Mouse (Mus musculus) heart, embryonic 13.5 days (tissue): ENCODE measurements around the gene Marveld1. TPM values are rescaled to one million over a fixed set of nuclear protein-coding genes. Genes with fewer than 3 reads are reported as not detected.
A peak's percentile ranks its signal among the peaks of the same experiment; 100 is the strongest.

Experiments
- ATAC-seq: fragments of 200-750 bp; cut with Nextera tagmentation; 2 replicates; pipeline ENCODE4 v1.8.0; 2017; ENCODE audit warnings: moderate TSS enrichment; ENCODE audit not compliant: insufficient number of reproducible peaks, low FRiP score, low TSS enrichment; ENCODE audit errors: extremely low read depth
- H3K27ac ChIP-seq: fragments of 300-500 bp; sonication (generic); replicated peaks from 2 replicates; pipeline ENCODE4 v1.5.1; 2015; ENCODE audit warnings: moderate library complexity, mild to moderate bottlenecking, inconsistent platforms
- H3K27me3 ChIP-seq: fragments of 300-500 bp; sonication (generic); replicated peaks from 2 replicates; pipeline ENCODE4 v1.6.1; 2015; ENCODE audit warnings: mild to moderate bottlenecking, inconsistent platforms
- H3K36me3 ChIP-seq: fragments of 300-500 bp; sonication (generic); 2 replicates; pipeline ENCODE4 v1.6.1; 2015; ENCODE audit warnings: mild to moderate bottlenecking, inconsistent platforms
- H3K4me1 ChIP-seq: fragments of 300-500 bp; sonication (generic); 2 replicates; pipeline ENCODE4 v1.6.1; 2015; ENCODE audit warnings: inconsistent platforms
- H3K4me2 ChIP-seq: fragments of 300-500 bp; sonication (generic); 2 replicates; pipeline ENCODE4 v1.6.1; 2015; ENCODE audit warnings: inconsistent platforms, mild to moderate bottlenecking, moderate library complexity
- H3K4me3 ChIP-seq: fragments of 300-500 bp; sonication (generic); 2 replicates; pipeline ENCODE4 v1.5.1; 2015; ENCODE audit warnings: moderate library complexity, mild to moderate bottlenecking, inconsistent platforms
- H3K9ac ChIP-seq: fragments of 300-500 bp; sonication (generic); 2 replicates; pipeline ENCODE4 v1.6.1; 2015; ENCODE audit warnings: inconsistent platforms, mild to moderate bottlenecking, moderate library complexity
- H3K9me3 ChIP-seq: fragments of 300-500 bp; sonication (generic); 2 replicates; pipeline ENCODE4 v1.6.1; 2016; ENCODE audit warnings: inconsistent platforms
- WGBS: fragments of 180-500 bp; shearing (Covaris S2); methylation state at CpG from one replicate; pipeline ENCODE4 v1.1.7; 2015; ENCODE audit warnings: mixed read lengths; 5-methylcytosine and 5-hydroxymethylcytosine counted together
- polyA plus RNA-seq: library from polyadenylated mRNA; unstranded; fragments of >200 nt; fragmentation: Nextera tagmentation; extraction: Ambion mirVana; gene quantifications from 2 replicates; pipeline ENCODE4 v1.2.1, GENCODE M21; 2015

Marveld1 gene
- polyA plus RNA-seq, 1 experiment from 2014 or later: 7.4 TPM

DNA sequence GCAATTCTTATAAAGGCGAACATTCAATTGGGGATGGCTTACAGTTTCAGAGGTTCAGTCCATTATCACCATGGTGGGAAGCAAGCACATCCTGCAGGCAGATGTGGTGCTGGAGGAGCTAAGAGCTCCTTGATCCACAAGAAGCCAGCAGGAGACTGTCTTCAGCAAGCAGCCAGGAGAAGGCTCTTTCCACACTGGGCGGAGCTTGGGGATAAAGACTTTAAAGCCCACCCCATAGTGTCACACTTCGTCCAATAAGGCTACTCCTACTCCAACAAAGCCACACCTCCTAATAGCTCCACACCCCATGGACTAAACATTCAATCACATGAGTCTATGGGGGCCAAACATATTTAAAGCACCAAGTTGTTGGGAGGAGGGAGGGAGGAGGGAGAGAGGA, 5.2 kb upstream of the Marveld1 start:
- 67% methylated on average over 3 of the region's 3 CpGs for WGBS
- H3K9me3 ChIP-seq: no peaks in the 10 kb centered on the region
- ATAC-seq: no peak
- H3K9ac ChIP-seq: no peak overlapping the region
- no peak overlapping the region for H3K4me2 ChIP-seq
- peaks cover 16% of the 10 kb centered on the region for H3K4me1 ChIP-seq
- H3K27ac ChIP-seq: no peak overlapping the region
- no peak overlapping the region for H3K4me3 ChIP-seq
- no peaks in the 10 kb centered on the region; the same call in 1 of the 2 replicates for H3K27me3 ChIP-seq
- H3K36me3 ChIP-seq: no peaks in the 10 kb centered on the region

DNA sequence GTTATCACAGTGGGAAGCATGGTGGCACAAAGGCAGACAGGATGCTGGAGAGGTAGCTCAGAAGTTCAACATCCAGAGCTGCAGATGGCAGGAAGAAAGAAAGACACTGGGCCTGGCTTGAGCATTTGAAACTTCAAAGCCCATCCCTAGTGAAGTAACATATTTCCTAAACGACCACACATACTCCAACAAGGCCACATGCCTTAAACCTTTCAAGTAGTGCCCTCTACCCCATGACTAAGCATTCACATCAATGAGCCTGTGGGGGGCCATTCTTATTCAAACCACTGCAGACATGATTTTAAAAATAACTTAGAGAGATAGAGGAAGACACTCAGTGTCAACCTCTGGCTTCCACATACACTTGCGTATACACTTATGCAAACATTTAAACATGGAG, 4.4 kb upstream of the Marveld1 start:
- Histone ChIP-seq H3K4me3 (no peak overlapping the region), H3K9ac (no peak overlapping the region), H3K4me2 (no peak overlapping the region), H3K4me1 (peaks cover 17% of the 10 kb centered on the region), H3K36me3 (no peaks in the 10 kb centered on the region), H3K27me3 (no peaks in the 10 kb centered on the region; the same call in 1 of the 2 replicates), H3K9me3 (no peaks in the 10 kb centered on the region), H3K27ac (no peak overlapping the region)
- WGBS: 70% methylated on average over 2 of the region's 2 CpGs
- no peak for ATAC-seq

DNA sequence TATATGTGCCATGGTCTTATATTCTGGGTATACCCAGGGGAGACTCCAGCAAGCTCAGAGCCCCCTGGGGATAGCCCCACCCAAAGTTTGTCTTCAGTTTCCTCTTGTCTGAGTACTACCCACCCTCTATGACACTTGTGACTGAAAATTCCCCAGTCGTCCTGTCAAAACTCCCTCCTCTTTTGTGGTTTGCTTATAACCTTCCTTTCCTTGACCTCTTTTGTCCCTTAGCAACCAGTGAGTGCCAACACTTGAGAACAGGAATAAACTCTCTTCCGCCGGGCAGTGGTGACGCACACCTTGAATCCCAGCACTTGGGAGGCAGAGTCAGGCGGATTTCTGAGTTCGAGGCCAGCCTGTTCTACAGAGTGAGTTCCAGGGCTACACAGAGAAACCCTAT, 3.1 kb upstream of the Marveld1 start:
- Histone ChIP-seq H3K36me3 (no peaks in the 10 kb centered on the region), H3K27ac (0 out of 2 replicates have a peak overlapping the region, but pooled peaks have one; percentile 17), H3K4me3 (no peak overlapping the region), H3K4me2 (peak overlapping the region; percentile 27; the same call in 1 of the 2 replicates), H3K27me3 (no peaks in the 10 kb centered on the region; the same call in 1 of the 2 replicates), H3K9ac (no peak overlapping the region), H3K4me1 (peaks cover 30% of the 10 kb centered on the region), H3K9me3 (no peaks in the 10 kb centered on the region)
- ATAC-seq: no peak
- 33% methylated on average over 6 of the region's 6 CpGs for WGBS

DNA sequence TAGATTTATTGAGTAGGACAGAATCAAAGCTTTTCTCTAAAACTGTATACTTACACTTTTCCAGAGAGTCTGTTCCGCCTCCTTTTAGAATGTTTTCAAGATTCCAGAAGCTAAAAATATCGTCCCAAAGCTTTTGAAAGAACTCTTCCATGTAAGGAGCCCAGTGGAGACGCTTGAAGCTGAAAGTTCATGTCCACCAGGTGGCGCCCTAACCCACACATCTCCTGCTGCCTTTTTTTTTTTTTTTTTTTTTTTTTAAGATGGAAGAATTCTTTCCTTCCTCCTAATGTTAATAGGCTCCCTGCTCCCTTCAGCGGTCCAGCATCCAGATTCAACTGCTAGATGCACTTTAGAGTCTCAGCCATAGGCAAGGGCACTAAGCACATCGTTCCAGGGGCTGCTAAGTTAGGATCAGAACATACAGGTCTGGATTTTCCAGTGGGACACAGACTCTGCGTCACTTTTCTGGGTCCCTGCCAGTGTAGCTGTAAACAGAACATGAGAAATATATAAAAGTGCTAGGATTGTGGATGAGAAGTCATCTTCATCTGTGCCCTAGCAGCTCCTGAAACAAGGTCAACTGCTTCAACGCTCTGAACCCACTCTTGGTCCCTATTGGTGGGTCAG, 2.5 kb upstream of the Marveld1 start:
- H3K27me3 ChIP-seq: no peaks in the 10 kb centered on the region; the same call in 1 of the 2 replicates
- H3K27ac ChIP-seq: peak overlapping the region; percentile 17; the same call in 1 of the 2 replicates
- H3K4me3 ChIP-seq: no peak overlapping the region
- peaks cover 36% of the 10 kb centered on the region for H3K4me1 ChIP-seq
- no peak for ATAC-seq
- H3K9me3 ChIP-seq: no peaks in the 10 kb centered on the region
- WGBS: 29% methylated on average over 8 of the region's 8 CpGs
- peaks cover under 1% of the 10 kb centered on the region; the same call in 1 of the 2 replicates for H3K36me3 ChIP-seq
- peak overlapping the region; percentile 27 for H3K4me2 ChIP-seq
- no peak overlapping the region; the same call in 1 of the 2 replicates for H3K9ac ChIP-seq

DNA sequence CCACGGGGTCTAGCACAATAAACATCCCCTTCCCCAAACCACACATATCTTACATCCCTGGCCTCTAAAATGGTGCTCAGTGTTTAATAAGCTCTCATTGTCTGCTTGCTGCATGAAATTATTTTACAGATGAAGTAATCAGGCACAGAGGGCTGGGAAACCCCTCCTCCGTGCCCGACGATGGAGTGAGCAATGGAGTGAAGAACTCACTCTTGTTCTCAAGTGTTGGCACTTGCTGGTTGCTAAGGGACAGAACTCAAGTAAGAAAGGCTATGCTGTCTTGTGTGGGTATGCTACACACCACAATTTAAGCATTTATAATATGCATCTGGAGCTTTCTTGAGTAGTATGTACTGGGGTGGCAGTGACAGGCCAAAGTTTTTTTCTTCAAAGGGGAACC, 2.0 kb upstream of the Marveld1 start:
- Histone ChIP-seq H3K27me3 (no peaks in the 10 kb centered on the region; the same call in 1 of the 2 replicates), H3K9me3 (no peaks in the 10 kb centered on the region), H3K4me2 (no peak overlapping the region), H3K9ac (no peak overlapping the region; the same call in 1 of the 2 replicates), H3K4me1 (peaks cover 41% of the 10 kb centered on the region), H3K4me3 (no peak overlapping the region), H3K27ac (no peak overlapping the region; the same call in 1 of the 2 replicates), H3K36me3 (peaks cover 4% of the 10 kb centered on the region; the same call in 1 of the 2 replicates)
- WGBS: 55% methylated on average over 4 of the region's 4 CpGs
- ATAC-seq: no peak

DNA sequence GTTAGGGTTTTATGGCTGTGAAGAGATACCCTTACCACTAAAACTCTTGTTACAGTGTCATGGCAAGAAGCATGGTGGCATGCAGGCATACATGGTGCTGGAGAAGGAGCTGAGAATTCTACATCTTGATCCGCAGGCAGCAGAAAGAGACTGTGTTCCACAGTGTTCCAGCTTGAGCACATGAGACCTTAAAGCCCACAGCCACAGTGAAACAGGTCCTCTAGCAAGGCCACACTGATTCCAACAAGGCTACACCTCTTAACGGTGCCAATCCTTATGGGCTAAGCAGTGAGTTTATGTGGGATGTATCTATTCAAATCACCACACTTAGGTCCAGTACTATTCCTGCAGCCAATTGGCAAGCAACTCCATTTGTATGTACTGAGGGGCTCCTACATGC, 1.5 kb upstream of the Marveld1 start:
- Histone ChIP-seq H3K27me3 (no peaks in the 10 kb centered on the region; the same call in 1 of the 2 replicates), H3K27ac (no peak overlapping the region), H3K4me2 (no peak overlapping the region), H3K4me3 (no peak overlapping the region), H3K9ac (no peak overlapping the region), H3K9me3 (no peaks in the 10 kb centered on the region), H3K4me1 (peaks cover 46% of the 10 kb centered on the region), H3K36me3 (peaks cover 9% of the 10 kb centered on the region)
- ATAC-seq: no peak
- WGBS: 83% methylated on average over 2 of the region's 2 CpGs

DNA sequence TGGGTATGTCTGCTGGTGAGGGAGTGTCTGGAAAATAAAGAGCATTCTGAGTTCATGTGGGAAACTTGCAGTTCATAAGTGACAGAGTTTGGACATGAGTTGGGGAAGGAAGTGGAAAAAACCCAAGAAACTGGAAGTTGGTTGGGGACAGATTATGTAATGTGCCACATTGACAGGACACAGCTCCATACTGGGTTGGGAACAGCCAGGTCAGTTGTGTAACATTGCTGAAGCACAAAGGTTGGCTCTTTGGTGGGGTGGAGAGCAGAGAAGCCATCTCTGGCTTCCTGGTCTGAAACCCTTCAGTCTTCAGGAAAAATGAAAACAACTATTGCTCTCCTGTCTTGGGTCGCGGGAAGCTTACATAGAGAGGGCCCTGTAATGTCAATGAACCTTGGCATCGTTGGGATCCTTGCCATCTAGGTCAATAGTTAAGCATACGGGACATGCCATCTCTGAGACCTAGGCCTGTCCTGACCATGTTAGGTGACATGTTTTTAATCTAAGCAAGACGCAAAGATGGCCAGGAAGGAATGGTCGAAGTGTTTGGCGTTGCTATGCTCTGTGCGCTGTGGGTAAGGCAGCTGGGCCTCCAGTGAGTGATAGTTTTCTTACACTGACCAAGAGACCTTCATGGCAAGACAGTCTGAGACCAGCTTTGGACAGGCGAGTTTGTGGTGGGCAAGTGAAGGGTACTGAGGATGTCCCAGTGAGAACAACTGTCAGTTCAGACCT, 757 bp upstream of the Marveld1 start:
- no peaks in the 10 kb centered on the region; the same call in 1 of the 2 replicates for H3K27me3 ChIP-seq
- peak overlapping the region; percentile 81 for H3K4me3 ChIP-seq
- H3K9me3 ChIP-seq: no peaks in the 10 kb centered on the region
- H3K4me1 ChIP-seq: peaks cover 54% of the 10 kb centered on the region
- H3K36me3 ChIP-seq: peaks cover 16% of the 10 kb centered on the region
- peak overlapping the region; percentile 93 for H3K4me2 ChIP-seq
- H3K9ac ChIP-seq: peak overlapping the region; percentile 97
- no peak for ATAC-seq
- H3K27ac ChIP-seq: peak overlapping the region; percentile 93
- WGBS: 88% methylated on average over 9 of the region's 9 CpGs

DNA sequence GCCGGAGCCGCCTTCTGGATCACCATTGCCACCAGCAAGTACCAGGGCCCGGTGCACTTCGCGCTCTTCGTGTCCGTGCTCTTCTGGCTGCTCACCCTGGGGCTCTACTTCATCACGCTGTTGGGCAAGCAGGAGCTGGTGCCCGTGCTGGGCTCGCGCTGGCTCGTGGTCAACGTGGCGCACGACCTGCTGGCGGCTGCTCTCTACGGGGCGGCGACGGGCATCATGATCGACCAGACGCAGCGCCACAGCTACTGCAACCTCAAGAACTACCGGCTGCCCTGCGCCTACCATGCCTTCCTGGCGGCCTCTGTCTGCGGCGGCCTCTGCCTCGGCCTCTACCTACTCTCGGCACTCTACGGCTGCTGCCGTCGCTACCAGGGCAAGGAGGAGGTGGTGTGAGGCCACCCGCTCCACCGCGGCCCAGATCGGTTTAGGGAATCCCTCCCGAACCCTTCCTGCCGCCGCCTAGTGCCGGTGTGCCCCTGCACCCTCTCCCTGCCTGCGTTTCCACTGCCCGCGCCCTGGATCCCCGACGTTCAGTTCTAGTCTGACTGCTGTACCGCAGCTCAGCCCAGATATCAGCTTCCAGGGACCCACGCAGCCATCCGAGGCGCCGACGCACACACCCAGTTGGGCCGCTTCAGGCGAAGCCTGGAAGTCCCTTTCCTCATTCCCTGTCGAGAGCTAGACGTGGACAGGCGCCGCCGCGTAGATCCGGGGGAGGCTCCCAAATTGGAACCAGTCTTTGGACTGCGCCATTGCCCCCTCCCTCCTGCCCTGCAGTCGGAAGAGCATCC, 769 bp downstream of the Marveld1 start:
- peak overlapping the region; percentile 93 for H3K4me2 ChIP-seq
- no peaks in the 10 kb centered on the region for H3K9me3 ChIP-seq
- ATAC-seq: no peak
- under 1% methylated on average over 63 of the region's 63 CpGs for WGBS
- H3K4me3 ChIP-seq: peak overlapping the region; percentile 81
- peak overlapping the region; percentile 93 for H3K27ac ChIP-seq
- H3K36me3 ChIP-seq: peaks cover 25% of the 10 kb centered on the region
- H3K4me1 ChIP-seq: peaks cover 59% of the 10 kb centered on the region
- no peaks in the 10 kb centered on the region; the same call in 1 of the 2 replicates for H3K27me3 ChIP-seq
- peak overlapping the region; percentile 97 for H3K9ac ChIP-seq

DNA sequence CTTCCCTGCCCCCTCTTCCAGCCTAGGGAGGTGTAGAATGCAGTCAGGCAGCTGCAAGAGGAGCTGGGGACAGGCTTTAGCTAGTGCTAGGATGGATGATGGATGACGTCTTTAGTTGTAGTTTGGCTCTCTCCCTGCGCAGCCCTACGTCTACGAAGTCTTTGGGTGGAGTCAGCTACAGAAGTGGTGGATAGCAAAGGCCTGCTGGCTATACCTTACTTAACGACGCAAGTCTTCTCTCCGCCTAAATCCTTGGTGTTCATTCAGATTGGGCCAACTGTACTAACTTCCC, 1.3 kb downstream of the Marveld1 start:
- Histone ChIP-seq H3K9me3 (no peaks in the 10 kb centered on the region), H3K27me3 (no peaks in the 10 kb centered on the region; the same call in 1 of the 2 replicates), H3K4me3 (peak overlapping the region; percentile 81), H3K36me3 (peaks cover 27% of the 10 kb centered on the region), H3K9ac (peak overlapping the region; percentile 97), H3K4me1 (peaks cover 59% of the 10 kb centered on the region), H3K27ac (peak overlapping the region; percentile 93), H3K4me2 (peak overlapping the region; percentile 93)
- 11% methylated on average over 7 of the region's 7 CpGs for WGBS
- ATAC-seq: peak; percentile 10; the same call in 1 of the 2 replicates

DNA sequence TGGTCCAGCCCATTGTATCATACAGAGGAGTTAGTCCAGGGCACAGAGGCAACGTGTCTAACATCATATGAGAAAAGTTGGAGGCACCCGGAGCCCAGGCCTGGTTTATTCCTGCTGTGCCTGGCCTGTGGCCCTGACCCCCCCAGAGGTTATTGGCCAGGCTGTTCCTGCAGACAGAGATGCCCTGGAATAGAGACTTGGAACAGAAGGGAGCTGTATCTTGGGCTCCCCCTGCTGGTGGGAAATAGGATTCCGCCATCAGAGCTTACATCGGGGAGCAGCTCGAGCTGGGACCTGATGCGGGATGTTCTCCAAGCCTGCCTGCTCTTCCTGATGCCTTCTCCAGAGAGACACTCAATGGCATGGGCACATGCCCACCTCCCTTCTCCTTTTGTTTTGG, 4.8 kb downstream of the Marveld1 start:
- ATAC-seq: no peak
- Histone ChIP-seq H3K9me3 (no peaks in the 10 kb centered on the region), H3K27me3 (no peaks in the 10 kb centered on the region), H3K36me3 (peaks cover 27% of the 10 kb centered on the region), H3K9ac (no peak overlapping the region), H3K4me2 (no peak overlapping the region), H3K27ac (0 out of 2 replicates have a peak overlapping the region, but pooled peaks have one; percentile 8), H3K4me1 (peaks cover 43% of the 10 kb centered on the region), H3K4me3 (no peak overlapping the region)
- WGBS: 4% methylated on average over 6 of the region's 6 CpGs
